Mouse (Mus musculus) erythroblast, embryonic 14.5 days (primary cell): Measurements from ENCODE around the gene Pappa2. TPM values are rescaled to one million over a fixed set of nuclear protein-coding genes. Genes with fewer than 3 reads are reported as not detected.

Experiments used
- H3K27me3 ChIP-seq: 2 replicates; pipeline ENCODE4 v1.6.1; 2012; ENCODE audit warnings: inconsistent platforms; ENCODE audit not compliant: control insufficient read depth
- H3K36me3 ChIP-seq: 2 replicates; pipeline ENCODE4 v1.6.1; 2012; ENCODE audit warnings: mild to moderate bottlenecking, inconsistent platforms; ENCODE audit not compliant: control insufficient read depth
- H3K4me1 ChIP-seq: 2 replicates; pipeline ENCODE4 v1.6.1; 2012; ENCODE audit warnings: inconsistent platforms; ENCODE audit not compliant: control insufficient read depth
- H3K4me3 ChIP-seq: replicated peaks from 2 replicates; pipeline ENCODE3; 2012; ENCODE audit warnings: moderate library complexity, mild to moderate bottlenecking, inconsistent platforms
- H3K9me3 ChIP-seq: 2 replicates; pipeline ENCODE4 v1.6.1; 2012; ENCODE audit warnings: low read length, inconsistent platforms, mixed read lengths; ENCODE audit not compliant: control insufficient read depth
- GATA1 ChIP-seq: IDR thresholded peaks from 2 replicates; pipeline ENCODE4 v1.6.1; 2012; ENCODE audit warnings: low read length, inconsistent platforms, mixed read lengths
- TAL1 ChIP-seq: IDR thresholded peaks from 3 replicates; pipeline ENCODE4 v1.6.1; 2012; ENCODE audit warnings: low read length, inconsistent platforms, mixed read lengths
- polyA plus RNA-seq: library from polyadenylated mRNA; stranded (reverse); fragments of >175 nt; gene quantifications from 2 replicates; pipeline ENCODE4 v1.2.3, GENCODE M21; 2012

Gene Pappa2
- polyA plus RNA-seq, 1 experiment = not detected

- no peak overlapping the region for H3K4me3 ChIP-seq
- TF ChIP-seq GATA1 (no peak), TAL1 (no peak)
- no peaks in the 10 kb centered on the region for H3K9me3 ChIP-seq
- no peaks in the 10 kb centered on the region for H3K4me1 ChIP-seq
- no peaks in the 10 kb centered on the region for H3K36me3 ChIP-seq
- H3K27me3 ChIP-seq = no peaks in the 10 kb centered on the region
Measured at GRCm38 (mm10) chr1:158740161-158740766, 240.0 kb downstream of the Pappa2 start.

- TF ChIP-seq TAL1 = no peak
- no peak for TF ChIP-seq GATA1
- Histone ChIP-seq H3K4me3 (no peak overlapping the region), H3K27me3 (no peaks in the 10 kb centered on the region), H3K9me3 (no peaks in the 10 kb centered on the region), H3K36me3 (no peaks in the 10 kb centered on the region), H3K4me1 (no peaks in the 10 kb centered on the region)
Measured at GRCm38 (mm10) chr1:158739132-158739919, 241.0 kb downstream of the Pappa2 start.

GRCm38 (mm10) chr1:158732868-158733496 is 247.3 kb downstream of the Pappa2 start:
- TF ChIP-seq TAL1 (no peak), GATA1 (no peak)

GRCm38 (mm10) chr1:158713301-158714095 is 266.8 kb downstream of the Pappa2 start:
- Histone ChIP-seq H3K27me3 (no peaks in the 10 kb centered on the region), H3K4me1 (no peaks in the 10 kb centered on the region), H3K9me3 (no peaks in the 10 kb centered on the region), H3K36me3 (no peaks in the 10 kb centered on the region), H3K4me3 (no peak overlapping the region)
- TF ChIP-seq GATA1 = no peak
- TF ChIP-seq TAL1 = no peak

More at GRCm38 (mm10) chr1:158732868-158733496, 247.3 kb downstream of the Pappa2 start:
- Histone ChIP-seq H3K4me1 (no peaks in the 10 kb centered on the region), H3K9me3 (no peaks in the 10 kb centered on the region), H3K36me3 (no peaks in the 10 kb centered on the region), H3K4me3 (no peak overlapping the region), H3K27me3 (no peaks in the 10 kb centered on the region)

DNA sequence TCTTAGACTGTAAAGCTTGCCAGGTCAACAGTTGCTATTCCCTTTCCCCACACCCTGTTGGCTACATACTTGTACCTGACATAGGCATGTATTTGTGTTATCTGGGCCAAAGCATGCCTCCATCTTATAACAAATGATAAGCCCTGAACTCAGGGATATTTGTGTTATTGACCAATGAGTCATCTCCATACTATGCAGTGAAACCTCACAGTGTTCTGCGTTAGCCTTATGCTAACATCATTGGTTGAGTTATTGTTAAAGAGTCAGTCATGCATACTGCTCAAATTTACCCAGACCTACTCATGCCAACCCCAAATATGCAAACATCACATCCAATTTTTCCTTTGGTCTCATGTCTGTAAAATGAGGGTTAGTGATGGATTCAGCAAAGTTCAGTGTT is 279.0 kb downstream of the Pappa2 start:
- H3K4me1 ChIP-seq = no peaks in the 10 kb centered on the region
- H3K4me3 ChIP-seq = no peak overlapping the region
- no peaks in the 10 kb centered on the region for H3K36me3 ChIP-seq
- peaks cover 5% of the 10 kb centered on the region; the same call in 1 of the 2 replicates for H3K9me3 ChIP-seq
- H3K27me3 ChIP-seq = no peaks in the 10 kb centered on the region
- TF ChIP-seq TAL1 (no peak), GATA1 (no peak)

DNA sequence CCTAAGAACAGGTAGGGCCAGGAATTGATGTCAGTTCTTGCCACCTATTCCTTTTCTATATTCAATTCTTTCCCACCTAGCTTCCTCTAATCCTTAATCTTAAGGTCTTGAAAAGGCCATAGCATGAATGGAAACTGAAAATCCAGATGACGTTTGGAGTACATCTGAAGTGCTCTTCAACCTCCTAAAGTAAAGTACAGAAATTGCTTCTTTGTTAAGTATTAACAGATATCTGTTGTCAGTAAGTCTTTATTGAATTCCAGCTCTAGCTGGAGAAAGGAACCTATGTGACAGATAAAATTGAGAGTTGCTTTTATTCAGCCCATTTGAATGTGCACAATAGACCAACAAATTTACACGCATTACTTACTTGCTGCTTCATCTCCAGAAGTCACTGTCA is 280.1 kb downstream of the Pappa2 start:
- TF ChIP-seq GATA1 (no peak), TAL1 (no peak)
- Histone ChIP-seq H3K4me1 (no peaks in the 10 kb centered on the region), H3K4me3 (no peak overlapping the region), H3K9me3 (peaks cover 5% of the 10 kb centered on the region; the same call in 1 of the 2 replicates), H3K27me3 (no peaks in the 10 kb centered on the region), H3K36me3 (no peaks in the 10 kb centered on the region)

DNA sequence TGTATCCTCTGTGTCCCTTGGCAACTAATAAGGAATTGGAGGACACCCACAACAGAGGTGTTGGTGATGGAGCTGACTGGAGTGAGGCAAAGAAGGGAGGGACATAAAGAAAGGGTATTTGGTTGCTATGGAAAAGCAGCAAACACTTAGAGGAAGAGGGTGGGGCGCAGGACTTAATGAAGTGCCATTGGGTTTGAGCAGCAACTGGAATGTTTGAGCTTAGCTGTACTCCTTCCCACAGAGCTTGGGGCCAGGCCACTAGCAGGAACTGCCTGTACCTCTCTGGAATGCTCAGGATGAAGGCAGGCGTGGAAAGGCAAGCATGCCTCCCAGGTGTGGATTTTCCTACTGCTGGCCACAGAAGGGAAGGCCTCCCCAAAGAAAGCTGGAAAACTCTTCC is 281.0 kb downstream of the Pappa2 start:
- no peak overlapping the region for H3K4me3 ChIP-seq
- H3K36me3 ChIP-seq = no peaks in the 10 kb centered on the region
- H3K27me3 ChIP-seq = no peaks in the 10 kb centered on the region
- no peaks in the 10 kb centered on the region for H3K4me1 ChIP-seq
- no peak for TF ChIP-seq TAL1
- TF ChIP-seq GATA1 = no peak
- peaks cover 5% of the 10 kb centered on the region; the same call in 1 of the 2 replicates for H3K9me3 ChIP-seq

GRCm38 (mm10) chr1:158697859-158698569 is 282.3 kb downstream of the Pappa2 start:
- Histone ChIP-seq H3K27me3 (no peaks in the 10 kb centered on the region), H3K9me3 (peaks cover 4% of the 10 kb centered on the region; the same call in 1 of the 2 replicates), H3K4me1 (no peaks in the 10 kb centered on the region), H3K36me3 (no peaks in the 10 kb centered on the region), H3K4me3 (no peak overlapping the region)
- TF ChIP-seq GATA1 (no peak), TAL1 (no peak)
